Mouse (Mus musculus) monocyte, adult 5-6 weeks (primary cell): Measurements from ENCODE around the gene Gm9887. TPM values are rescaled to one million over a fixed set of nuclear protein-coding genes. Genes with fewer than 3 reads are reported as not detected.
"Not testable (repeated sequence)": the region's sequence is repeated elsewhere in the genome, so short reads cannot be mapped to it uniquely, and the experiment has no call there.

Experiments used
- ATAC-seq: fragments of 153-309, 156-312 bp; replicated peaks from 2 replicates; pipeline ENCODE4 v1.8.0; 2017; ENCODE audit warnings: mild to moderate bottlenecking; ENCODE audit not compliant: low TSS enrichment, insufficient number of reproducible peaks, severe bottlenecking, poor library complexity, low FRiP score
- total RNA-seq: library from RNA; stranded (forward); fragments of 200-1000, 200-491, 200-594 nt; gene quantifications from 3 replicates; pipeline ENCODE4 v1.2.3, GENCODE M21; 2017

The Gm9887 gene
- total RNA-seq, 1 experiment from 2014 or later, result not detected

- no peak for ATAC-seq
These were observed 17.1 kb upstream of the Gm9887 start for GRCm38 (mm10) chr12:69389273-69389938.

- no peak for ATAC-seq
These were observed 16.1 kb upstream of the Gm9887 start for GRCm38 (mm10) chr12:69388321-69388869.

- ATAC-seq, result not testable (repeated sequence)
These were observed 14.0 kb upstream of the Gm9887 start for GRCm38 (mm10) chr12:69386281-69386732.

- ATAC-seq, result peak; percentile 61
These were observed 13.5 kb upstream of the Gm9887 start for GRCm38 (mm10) chr12:69385542-69386280.

GRCm38 (mm10) chr12:69384606-69385005 lies 12.3 kb upstream of the Gm9887 start:
- no peak for ATAC-seq

- ATAC-seq, result no peak
These were observed 10.6 kb upstream of the Gm9887 start for GRCm38 (mm10) chr12:69382880-69383279.

- ATAC-seq, result no peak
These were observed 6.5 kb upstream of the Gm9887 start for GRCm38 (mm10) chr12:69378558-69379454.

GRCm38 (mm10) chr12:69377636-69378035 lies 5.4 kb upstream of the Gm9887 start:
- ATAC-seq, result not testable (repeated sequence)

- no peak for ATAC-seq
These were observed 4.9 kb upstream of the Gm9887 start for GRCm38 (mm10) chr12:69377188-69377587.

GRCm38 (mm10) chr12:69376132-69376531 lies 3.9 kb upstream of the Gm9887 start:
- ATAC-seq, result no peak

- ATAC-seq, result 0 out of 2 replicates have a peak, but pooled peaks have one; percentile 22
These were observed 1.9 kb upstream of the Gm9887 start for GRCm38 (mm10) chr12:69373850-69374766.

GRCm38 (mm10) chr12:69372731-69373331 lies 573 bp upstream of the Gm9887 start:
- 0 out of 2 replicates have a peak, but pooled peaks have one; percentile 4 for ATAC-seq

- peak; percentile 72 for ATAC-seq
These were observed 821 bp downstream of the Gm9887 start for GRCm38 (mm10) chr12:69371421-69371853.

GRCm38 (mm10) chr12:69370936-69371335 lies 1.3 kb downstream of the Gm9887 start:
- ATAC-seq, result no peak

GRCm38 (mm10) chr12:69367557-69367956 lies 4.7 kb downstream of the Gm9887 start:
- no peak for ATAC-seq

- no peak for ATAC-seq
These were observed 5.8 kb downstream of the Gm9887 start for GRCm38 (mm10) chr12:69366424-69366823.

GRCm38 (mm10) chr12:69365757-69366156 lies 6.5 kb downstream of the Gm9887 start:
- ATAC-seq, result no peak
